Mouse (Mus musculus) midbrain, embryonic 12.5 days (tissue): Measurements from ENCODE around the gene Mfsd4b5. TPM values are rescaled to one million over a fixed set of nuclear protein-coding genes. Genes with fewer than 3 reads are reported as not detected.
"Not testable (repeated sequence)": the region's sequence is repeated elsewhere in the genome, so short reads cannot be mapped to it uniquely, and the experiment has no call there.

ENCODE experiments used
- ATAC-seq: fragments of 200-750 bp; cut with Nextera tagmentation; 2 replicates; pipeline ENCODE4 v1.8.0; 2017; ENCODE audit warnings: low read depth, moderate TSS enrichment, moderate library complexity; ENCODE audit not compliant: low FRiP score
- H3K27ac ChIP-seq: fragments of 300-500 bp; sonication (generic); replicated peaks from 2 replicates; pipeline ENCODE4 v1.5.1; 2016; ENCODE audit warnings: mild to moderate bottlenecking
- H3K27me3 ChIP-seq: fragments of 300-500 bp; sonication (generic); 2 replicates; pipeline ENCODE4 v1.6.1; 2016; ENCODE audit warnings: mild to moderate bottlenecking
- H3K36me3 ChIP-seq: fragments of 300-500 bp; sonication (generic); 2 replicates; pipeline ENCODE4 v1.6.1; 2016
- H3K4me1 ChIP-seq: fragments of 300-500 bp; sonication (generic); 2 replicates; pipeline ENCODE4 v1.6.1; 2016
- H3K4me2 ChIP-seq: fragments of 300-500 bp; sonication (generic); replicated peaks from 2 replicates; pipeline ENCODE4 v1.6.1; 2016; ENCODE audit warnings: mild to moderate bottlenecking, moderate library complexity
- H3K4me3 ChIP-seq: fragments of 300-500 bp; sonication (generic); 2 replicates; pipeline ENCODE4 v1.5.1; 2016; ENCODE audit warnings: mild to moderate bottlenecking
- H3K9ac ChIP-seq: fragments of 300-500 bp; sonication (generic); replicated peaks from 2 replicates; pipeline ENCODE4 v1.6.1; 2016; ENCODE audit warnings: mild to moderate bottlenecking, moderate library complexity
- H3K9me3 ChIP-seq: fragments of 300-500 bp; sonication (generic); 2 replicates; pipeline ENCODE4 v1.6.1; 2016; ENCODE audit warnings: mild to moderate bottlenecking
- WGBS: fragments of 180-500 bp; shearing (Covaris S2); methylation state at CpG from one replicate; pipeline ENCODE4 v1.1.7; 2016; 5-methylcytosine and 5-hydroxymethylcytosine counted together
- polyA plus RNA-seq: library from polyadenylated mRNA; unstranded; fragments of >200 nt; fragmentation: Nextera tagmentation; extraction: Ambion mirVana; gene quantifications from 2 replicates; pipeline ENCODE4 v1.2.1, GENCODE M21; 2016

Gene Mfsd4b5
- polyA plus RNA-seq, 1 experiment from 2014 or later: 0.09 TPM

GRCm38 (mm10) chr10:40009591-40009990, 23.1 kb upstream of the Mfsd4b5 start:
- no peak overlapping the region for H3K4me2 ChIP-seq
- H3K9me3 ChIP-seq: no peaks in the 10 kb centered on the region
- no peaks in the 10 kb centered on the region for H3K27me3 ChIP-seq
- H3K9ac ChIP-seq: no peak overlapping the region
- peaks cover 5% of the 10 kb centered on the region for H3K4me1 ChIP-seq
- no peaks in the 10 kb centered on the region for H3K36me3 ChIP-seq
- H3K4me3 ChIP-seq: no peak overlapping the region
- 87% methylated on average over 11 of the region's 11 CpGs for WGBS
- no peak for ATAC-seq
- H3K27ac ChIP-seq: no peak overlapping the region

GRCm38 (mm10) chr10:40008847-40009246, 22.4 kb upstream of the Mfsd4b5 start:
- not testable (repeated sequence) for H3K4me2 ChIP-seq, H3K4me3 ChIP-seq, H3K36me3 ChIP-seq, H3K27me3 ChIP-seq, H3K9me3 ChIP-seq, ATAC-seq, H3K27ac ChIP-seq, H3K9ac ChIP-seq, H3K4me1 ChIP-seq
- WGBS: 70% methylated on average over 4 of the region's 4 CpGs

- no peaks in the 10 kb centered on the region for H3K27me3 ChIP-seq
- H3K36me3 ChIP-seq: no peaks in the 10 kb centered on the region
- H3K9me3 ChIP-seq: no peaks in the 10 kb centered on the region
- no peak overlapping the region for H3K9ac ChIP-seq
- ATAC-seq: no peak
- 86% methylated on average over 4 of the region's 4 CpGs for WGBS
- H3K4me1 ChIP-seq: peaks cover 5% of the 10 kb centered on the region
- no peak overlapping the region for H3K4me2 ChIP-seq
- H3K4me3 ChIP-seq: no peak overlapping the region
- H3K27ac ChIP-seq: no peak overlapping the region
Measured at GRCm38 (mm10) chr10:40007953-40008352, 21.5 kb upstream of the Mfsd4b5 start.

- H3K4me1 ChIP-seq: peaks cover 5% of the 10 kb centered on the region
- H3K4me2 ChIP-seq: no peak overlapping the region
- H3K9ac ChIP-seq: no peak overlapping the region
- no peaks in the 10 kb centered on the region for H3K36me3 ChIP-seq
- H3K27me3 ChIP-seq: no peaks in the 10 kb centered on the region
- H3K9me3 ChIP-seq: no peaks in the 10 kb centered on the region
- no peak; the same call in 1 of the 2 replicates for ATAC-seq
- WGBS: 58% methylated on average over 10 of the region's 10 CpGs
- no peak overlapping the region for H3K4me3 ChIP-seq
- H3K27ac ChIP-seq: no peak overlapping the region
Measured at GRCm38 (mm10) chr10:40006963-40007362, 20.5 kb upstream of the Mfsd4b5 start.

GRCm38 (mm10) chr10:40000746-40001145, 14.3 kb upstream of the Mfsd4b5 start:
- WGBS: 92% methylated on average over 2 of the region's 2 CpGs
- H3K4me3 ChIP-seq: no peak overlapping the region
- ATAC-seq: no peak
- H3K4me1 ChIP-seq: no peaks in the 10 kb centered on the region
- H3K36me3 ChIP-seq: no peaks in the 10 kb centered on the region
- H3K9ac ChIP-seq: no peak overlapping the region
- H3K27ac ChIP-seq: no peak overlapping the region
- no peaks in the 10 kb centered on the region for H3K9me3 ChIP-seq
- H3K4me2 ChIP-seq: no peak overlapping the region
- H3K27me3 ChIP-seq: no peaks in the 10 kb centered on the region

GRCm38 (mm10) chr10:39991155-39991554, 4.7 kb upstream of the Mfsd4b5 start:
- Histone ChIP-seq H3K27ac (no peak overlapping the region), H3K4me2 (no peak overlapping the region), H3K4me3 (no peak overlapping the region), H3K36me3 (no peaks in the 10 kb centered on the region), H3K9me3 (0 out of 2 replicates have a peak, but pooled peaks cover 5% of the 10 kb centered on the region), H3K9ac (no peak overlapping the region), H3K27me3 (no peaks in the 10 kb centered on the region), H3K4me1 (no peaks in the 10 kb centered on the region)
- ATAC-seq: no peak
- WGBS: 69% methylated on average over 4 of the region's 4 CpGs

GRCm38 (mm10) chr10:39982604-39983003, 3.8 kb downstream of the Mfsd4b5 start:
- Histone ChIP-seq H3K4me3 (no peak overlapping the region), H3K9me3 (peaks cover 7% of the 10 kb centered on the region), H3K27me3 (no peaks in the 10 kb centered on the region), H3K9ac (no peak overlapping the region), H3K4me1 (no peaks in the 10 kb centered on the region), H3K27ac (no peak overlapping the region), H3K4me2 (no peak overlapping the region), H3K36me3 (no peaks in the 10 kb centered on the region)
- ATAC-seq: no peak
- 75% methylated on average over 5 of the region's 5 CpGs for WGBS

GRCm38 (mm10) chr10:39978231-39978630, 8.2 kb downstream of the Mfsd4b5 start:
- Histone ChIP-seq H3K27ac (no peak overlapping the region), H3K9me3 (peaks cover 11% of the 10 kb centered on the region), H3K4me3 (no peak overlapping the region), H3K9ac (no peak overlapping the region), H3K27me3 (no peaks in the 10 kb centered on the region), H3K4me2 (no peak overlapping the region), H3K36me3 (no peaks in the 10 kb centered on the region), H3K4me1 (no peaks in the 10 kb centered on the region)
- 77% methylated on average over 1 of the region's 1 CpGs for WGBS
- ATAC-seq: no peak

- H3K4me1 ChIP-seq: no peaks in the 10 kb centered on the region
- no peaks in the 10 kb centered on the region for H3K27me3 ChIP-seq
- H3K27ac ChIP-seq: no peak overlapping the region
- no peak overlapping the region for H3K9ac ChIP-seq
- H3K4me3 ChIP-seq: no peak overlapping the region
- H3K36me3 ChIP-seq: no peaks in the 10 kb centered on the region
- peaks cover 11% of the 10 kb centered on the region for H3K9me3 ChIP-seq
- ATAC-seq: no peak
- H3K4me2 ChIP-seq: no peak overlapping the region
- 92% methylated on average over 4 of the region's 4 CpGs for WGBS
Measured at GRCm38 (mm10) chr10:39977346-39977745, 9.1 kb downstream of the Mfsd4b5 start.

GRCm38 (mm10) chr10:39975771-39976170, 10.7 kb downstream of the Mfsd4b5 start:
- H3K27me3 ChIP-seq: no peaks in the 10 kb centered on the region
- ATAC-seq: no peak
- H3K27ac ChIP-seq: no peak overlapping the region
- 34% methylated on average over 2 of the region's 2 CpGs for WGBS
- H3K9ac ChIP-seq: no peak overlapping the region
- no peak overlapping the region for H3K4me2 ChIP-seq
- H3K4me3 ChIP-seq: no peak overlapping the region
- H3K9me3 ChIP-seq: peaks cover 11% of the 10 kb centered on the region
- no peaks in the 10 kb centered on the region for H3K36me3 ChIP-seq
- H3K4me1 ChIP-seq: no peaks in the 10 kb centered on the region

- peaks cover 11% of the 10 kb centered on the region for H3K9me3 ChIP-seq
- H3K36me3 ChIP-seq: no peaks in the 10 kb centered on the region
- H3K27me3 ChIP-seq: no peaks in the 10 kb centered on the region
- H3K27ac ChIP-seq: no peak overlapping the region
- H3K4me2 ChIP-seq: no peak overlapping the region
- 66% methylated on average over 11 of the region's 11 CpGs for WGBS
- no peaks in the 10 kb centered on the region for H3K4me1 ChIP-seq
- H3K4me3 ChIP-seq: no peak overlapping the region
- H3K9ac ChIP-seq: no peak overlapping the region
- no peak for ATAC-seq
Measured at GRCm38 (mm10) chr10:39974982-39975381, 11.5 kb downstream of the Mfsd4b5 start.

GRCm38 (mm10) chr10:39967512-39967911, 18.9 kb downstream of the Mfsd4b5 start:
- Histone ChIP-seq H3K4me3 (no peak overlapping the region), H3K27me3 (no peaks in the 10 kb centered on the region), H3K4me2 (no peak overlapping the region), H3K9me3 (no peaks in the 10 kb centered on the region), H3K4me1 (no peaks in the 10 kb centered on the region), H3K36me3 (no peaks in the 10 kb centered on the region), H3K9ac (no peak overlapping the region), H3K27ac (no peak overlapping the region)
- ATAC-seq: no peak
- WGBS: 86% methylated on average over 3 of the region's 3 CpGs

GRCm38 (mm10) chr10:39961906-39962305, 24.5 kb downstream of the Mfsd4b5 start:
- Histone ChIP-seq H3K4me2 (no peak overlapping the region), H3K9ac (no peak overlapping the region), H3K4me3 (no peak overlapping the region), H3K27me3 (peaks cover 20% of the 10 kb centered on the region), H3K36me3 (no peaks in the 10 kb centered on the region), H3K4me1 (peaks cover 3% of the 10 kb centered on the region; the same call in 1 of the 2 replicates), H3K27ac (no peak overlapping the region), H3K9me3 (no peaks in the 10 kb centered on the region)
- 67% methylated on average over 1 of the region's 1 CpGs for WGBS
- ATAC-seq: no peak
